Mouse (Mus musculus) frontal cortex, adult 2 months (tissue): Measurements from ENCODE around the gene Ddx19b. TPM values are rescaled to one million over a fixed set of nuclear protein-coding genes. Genes with fewer than 3 reads are reported as not detected.
"Not testable (repeated sequence)": the region's sequence is repeated elsewhere in the genome, so short reads cannot be mapped to it uniquely, and the experiment has no call there.

ENCODE experiments used
- DNase-seq, 2 experiments: peaks; one replicate each; pipeline ENCODE4 v3.0.0; 2022; ENCODE audit warnings: low spot score in 1 of 2; ENCODE audit errors: extremely low spot score in 1 of 2
- polyA plus RNA-seq: library from polyadenylated mRNA; depleted of rRNA; stranded (reverse); fragments of >200 nt; gene quantifications from 2 replicates; pipeline ENCODE4 v1.2.3, GENCODE M21; 2012; rRNA removed

Gene Ddx19b
- polyA plus RNA-seq, 1 experiment: 14.2 TPM

DNA sequence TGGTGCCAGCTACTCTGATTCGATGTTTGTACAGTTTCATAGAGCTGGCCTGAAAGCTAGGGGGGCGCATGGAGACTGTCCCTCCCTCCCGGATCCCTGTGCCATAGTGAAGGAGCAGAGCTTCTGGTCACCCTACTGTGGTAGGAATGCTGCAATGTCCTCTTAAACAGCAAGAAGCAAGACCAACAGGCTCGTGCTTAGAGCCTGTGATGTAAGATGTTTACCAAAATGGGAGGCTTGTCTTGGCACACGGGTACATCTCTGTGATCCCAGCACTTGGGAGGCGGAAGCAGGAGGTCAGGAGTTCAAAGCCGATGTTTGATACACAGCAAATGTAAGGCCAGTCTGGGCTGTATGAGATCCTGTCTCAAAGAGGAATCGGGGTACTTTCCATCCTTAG is 65.0 kb downstream of the Ddx19b start:
- no peak for DNase-seq

DNA sequence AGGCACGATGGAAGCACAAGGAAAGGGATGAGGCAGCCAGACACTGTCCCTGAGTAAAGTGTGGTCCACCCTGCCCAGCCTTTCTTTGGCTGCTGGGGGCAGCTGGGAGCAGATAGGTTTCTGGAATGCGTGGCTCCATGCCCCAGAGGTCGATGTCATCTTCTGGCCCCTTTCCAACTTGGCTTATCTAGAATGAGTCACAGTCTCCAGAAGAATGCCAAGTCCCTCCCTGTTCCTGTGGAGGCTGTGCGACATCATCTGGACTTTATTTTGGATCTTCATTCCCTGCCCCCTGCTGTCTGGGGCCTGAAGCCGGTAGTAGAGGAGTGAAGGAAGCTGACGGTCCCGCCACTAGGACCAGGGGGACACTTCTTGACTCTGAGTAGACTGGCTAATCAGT is 66.0 kb downstream of the Ddx19b start:
- peak; percentile 63 to 80 for DNase-seq

DNA sequence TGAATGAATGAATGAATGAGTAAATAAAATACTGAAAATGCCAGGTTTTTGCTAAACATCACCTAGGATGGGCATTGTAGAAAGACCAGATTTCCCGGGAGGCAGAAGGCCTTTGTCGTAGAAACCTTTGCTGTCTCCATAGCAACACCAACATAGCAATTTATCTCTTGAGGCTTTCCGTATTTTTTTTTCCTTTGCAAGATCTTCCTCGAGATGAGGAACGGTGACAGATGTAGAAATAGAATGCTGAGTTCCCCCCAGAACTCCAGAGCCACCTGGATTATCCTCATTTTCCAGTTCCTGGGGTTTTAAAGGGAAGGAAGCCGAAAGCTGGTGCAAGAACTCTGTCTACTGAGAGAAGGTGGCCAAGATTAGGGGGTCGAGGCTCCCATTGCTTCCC is 66.9 kb downstream of the Ddx19b start:
- peak in 1 of 2 experiments; percentile 59 for DNase-seq

DNA sequence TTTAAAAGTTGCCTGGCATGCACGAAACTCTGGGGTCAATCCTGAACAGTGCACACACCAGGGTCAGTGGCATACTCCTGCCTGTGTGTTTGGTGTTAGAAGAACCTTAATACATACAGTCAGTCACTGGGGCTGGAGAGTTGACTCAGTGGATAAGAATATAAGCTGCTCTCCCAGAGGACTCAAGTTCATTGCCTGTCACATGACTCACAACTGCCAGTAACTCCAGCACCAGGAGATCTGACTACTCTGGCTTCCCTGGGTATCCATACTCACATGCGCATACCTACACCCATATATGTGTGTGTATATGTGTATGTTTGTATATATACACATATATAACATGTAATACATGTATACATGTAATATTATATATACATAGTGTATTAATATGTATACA is 68.5 kb downstream of the Ddx19b start:
- no peak for DNase-seq

DNA sequence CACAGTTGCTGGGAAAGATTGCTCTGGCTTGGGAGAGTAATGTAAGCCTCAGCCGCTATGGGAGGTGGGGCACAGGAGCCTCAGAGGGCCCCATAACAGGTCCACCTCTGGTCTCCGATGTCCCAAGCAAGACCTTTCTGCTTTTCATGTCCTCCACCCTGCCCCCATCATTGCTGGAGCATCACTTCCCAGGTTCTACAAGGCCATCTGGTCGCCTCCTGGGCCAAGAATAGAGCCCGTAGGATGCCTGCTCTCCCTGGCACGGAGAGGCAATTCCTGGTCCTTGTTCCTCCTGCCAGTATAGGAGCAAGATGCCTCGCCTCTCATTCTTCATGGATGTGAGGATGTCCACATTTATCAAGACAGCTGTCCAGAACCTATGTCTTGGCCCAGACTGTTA is 71.6 kb downstream of the Ddx19b start:
- no peak for DNase-seq

DNA sequence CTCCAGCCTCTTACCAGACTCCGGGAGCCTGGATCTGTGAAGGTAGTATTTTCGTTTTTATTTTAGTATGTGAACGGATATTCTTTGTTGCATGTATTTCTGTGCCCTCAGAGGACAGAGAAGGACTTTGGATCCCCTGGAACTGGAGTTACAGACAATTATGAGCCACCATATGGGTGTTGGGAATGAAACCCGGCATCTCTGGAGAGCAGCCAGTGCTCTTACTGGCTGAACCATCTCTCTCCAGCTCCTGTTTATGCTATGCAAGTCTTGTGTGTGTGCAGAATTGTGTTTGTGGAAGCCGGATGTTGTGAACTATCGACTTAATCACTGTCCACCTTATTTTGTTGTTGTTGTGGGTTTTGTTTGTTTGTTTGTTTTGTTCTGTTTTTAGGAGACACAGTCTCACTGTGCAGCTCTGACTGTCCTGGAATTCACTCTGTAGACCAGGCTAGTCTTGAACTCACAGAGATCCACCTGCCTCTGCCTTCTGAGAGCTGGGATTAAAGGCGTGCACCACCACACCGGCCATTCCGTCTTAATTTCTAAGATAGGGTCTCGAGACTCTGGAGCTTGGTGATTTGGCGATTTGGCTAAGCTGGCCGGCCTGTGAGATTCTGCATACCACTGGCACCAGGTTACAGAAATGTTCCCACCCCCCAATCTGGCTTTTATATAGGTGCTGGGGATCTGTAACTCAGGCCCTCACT is 72.3 kb downstream of the Ddx19b start:
- DNase-seq: no peak

DNA sequence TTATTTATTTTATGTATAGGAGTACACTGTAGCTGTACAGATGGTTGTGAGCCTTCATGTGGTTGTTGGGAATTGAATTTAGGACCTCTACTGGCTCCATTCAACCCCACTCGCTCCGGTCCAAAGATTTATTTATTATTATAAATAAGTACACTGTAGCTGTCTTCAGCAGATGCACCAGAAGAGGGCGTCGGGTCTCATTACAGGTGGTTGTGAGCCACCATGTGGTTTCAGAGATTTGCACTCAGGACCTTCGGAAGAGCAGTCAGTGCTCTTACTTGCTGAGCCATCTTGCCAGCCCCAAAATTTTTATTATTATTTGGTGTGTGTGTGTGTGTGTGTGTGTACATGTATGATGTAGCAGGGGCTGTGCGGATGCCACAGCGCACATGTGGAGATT is 73.0 kb downstream of the Ddx19b start:
- not testable (repeated sequence) for DNase-seq

DNA sequence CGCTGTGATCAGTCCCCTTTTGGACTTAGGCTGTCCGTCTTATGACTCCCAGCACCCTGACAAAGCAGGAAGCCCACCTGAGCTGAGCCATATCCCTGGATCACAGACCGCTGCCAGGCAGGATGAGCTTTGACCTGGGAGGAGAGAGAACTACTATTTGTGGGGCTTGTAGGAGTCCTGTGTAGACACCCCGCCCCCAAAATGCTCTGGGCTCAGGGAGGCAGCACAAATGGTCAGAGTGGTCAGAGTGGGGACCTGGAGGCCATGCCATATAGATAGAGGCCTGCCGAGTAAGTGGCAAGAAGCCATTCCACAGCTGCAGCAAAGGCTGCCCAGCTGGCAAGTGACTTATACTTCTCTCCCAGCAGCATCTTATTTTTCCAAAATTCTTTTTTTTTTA is 73.4 kb downstream of the Ddx19b start:
- DNase-seq: no peak

DNA sequence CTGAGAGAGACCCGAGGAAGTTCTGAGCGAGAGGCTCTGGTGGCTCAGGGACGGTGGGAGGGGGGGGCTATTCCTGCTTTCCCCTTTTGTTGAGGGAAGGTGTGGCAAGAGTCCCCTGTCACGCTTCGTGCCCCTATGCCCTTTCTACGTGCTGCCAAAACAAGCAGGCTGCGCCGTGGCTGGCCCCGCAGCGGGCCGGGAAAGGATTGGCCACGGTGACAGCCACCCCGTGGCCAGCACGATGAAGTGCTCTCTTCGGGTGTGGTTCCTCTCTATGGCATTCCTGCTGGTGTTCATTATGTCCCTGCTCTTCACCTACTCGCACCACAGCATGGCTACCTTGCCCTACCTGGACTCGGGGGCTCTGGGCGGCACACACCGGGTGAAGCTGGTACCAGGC is 74.1 kb downstream of the Ddx19b start:
- no peak for DNase-seq

DNA sequence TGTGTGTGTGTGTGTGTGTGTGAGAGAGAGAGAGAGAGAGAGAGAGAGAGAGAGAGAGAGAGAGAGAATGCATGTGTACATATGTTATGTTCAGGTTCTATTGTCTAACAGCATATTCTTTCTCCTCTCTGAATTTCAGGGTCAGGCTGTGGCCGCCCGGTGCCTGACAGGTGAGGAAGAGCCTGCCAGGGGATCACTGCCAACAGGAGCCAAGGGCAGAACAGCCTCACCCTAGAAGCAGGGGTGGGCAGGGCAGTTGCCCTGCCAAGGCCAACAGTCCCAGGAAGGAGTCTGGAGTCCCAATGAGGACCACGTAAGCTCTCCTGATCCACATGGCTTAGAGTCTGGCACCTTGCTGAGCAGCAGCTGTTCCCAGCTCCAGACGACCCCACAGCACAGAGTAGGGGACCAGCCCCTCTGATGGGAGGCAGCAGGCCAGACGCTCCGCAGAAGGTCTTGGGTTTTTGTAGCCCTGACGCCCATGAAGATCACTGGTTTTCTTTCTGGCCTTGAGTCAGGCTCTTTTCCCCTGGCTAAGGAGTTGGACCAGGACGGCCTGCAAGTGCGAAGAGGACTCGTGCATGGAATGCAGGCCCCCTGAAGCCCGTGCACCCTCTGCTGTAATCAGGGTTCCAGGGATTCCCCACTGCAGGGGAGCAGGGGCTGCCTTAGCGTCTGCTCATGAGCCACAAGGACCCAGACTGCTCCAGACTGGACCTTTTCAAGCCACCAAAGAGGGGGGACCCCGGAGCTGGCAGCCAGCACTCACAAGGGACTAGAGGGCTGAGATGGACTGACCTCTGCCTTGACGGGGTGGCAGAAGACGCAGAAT is 74.7 kb downstream of the Ddx19b start:
- DNase-seq: no peak

DNA sequence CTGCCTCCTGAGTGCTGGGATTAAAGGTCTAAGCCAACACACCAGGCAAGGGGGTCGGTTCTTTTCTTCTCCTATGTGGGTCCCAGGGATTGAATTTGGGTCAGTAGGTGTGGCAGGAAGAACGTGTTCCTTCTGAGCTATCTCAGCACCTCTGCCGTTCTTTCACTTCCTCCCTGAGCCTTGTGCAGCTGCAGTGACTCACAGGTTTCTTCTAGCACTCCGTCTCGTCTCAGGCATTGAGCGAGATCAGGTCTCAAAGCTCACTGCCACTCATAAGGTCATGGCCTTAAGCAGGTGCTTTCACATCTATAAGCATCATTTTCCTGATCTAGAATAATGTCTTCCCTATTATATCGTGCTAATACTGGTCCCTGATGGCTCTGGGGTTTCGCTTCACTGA is 76.8 kb downstream of the Ddx19b start:
- DNase-seq: no peak

Other genes with a start within 250 kb of the Ddx19b start
- 110 and 119 TPM in 2 replicates for gene Il34, start 225.8 kb downstream of the Ddx19b start, polyA plus RNA-seq
- gene Cog4, start 185.2 kb downstream of the Ddx19b start, polyA plus RNA-seq: 37.2 and 40.9 TPM in 2 replicates
- gene Sf3b3, start 185.0 kb downstream of the Ddx19b start, polyA plus RNA-seq: 39.5 and 39.9 TPM in 2 replicates
- gene Fuk, start 129.3 kb downstream of the Ddx19b start, polyA plus RNA-seq: 15.8 and 18.4 TPM in 2 replicates
- gene St3gal2, start 111.8 kb downstream of the Ddx19b start, polyA plus RNA-seq: 48.0 and 56.7 TPM in 2 replicates
- gene Ddx19a, start 34.0 kb downstream of the Ddx19b start, polyA plus RNA-seq: 25.1 and 27.5 TPM in 2 replicates
- 65.7 and 70.7 TPM in 2 replicates for gene Aars, start 1.4 kb upstream of the Ddx19b start, polyA plus RNA-seq
- gene Exosc6, start 24.6 kb upstream of the Ddx19b start, polyA plus RNA-seq: not detected in 2 replicates
- 4.1 and 4.4 TPM in 2 replicates for gene Clec18a, start 60.7 kb upstream of the Ddx19b start, polyA plus RNA-seq
- gene Pdpr, start 62.9 kb upstream of the Ddx19b start, polyA plus RNA-seq: 12.9 and 15.8 TPM in 2 replicates
- gene Glg1, start 227.5 kb upstream of the Ddx19b start, polyA plus RNA-seq: 62.3 and 70.4 TPM in 2 replicates